Mouse (Mus musculus) liver, adult 2 months (tissue): ENCODE results near the gene Smyd4. TPM values are rescaled to one million over a fixed set of nuclear protein-coding genes. Genes with fewer than 3 reads are reported as not detected.

Experiments used
- DNase-seq: peaks from one replicate; pipeline ENCODE4 v3.0.0-alpha.2; 2011; ENCODE audit warnings: low read depth, low spot score; ENCODE audit errors: extremely low read depth
- H3K27ac ChIP-seq: fragments of 200-500 bp; replicated peaks from 2 replicates; pipeline ENCODE4 v1.5.1; 2012; ENCODE audit warnings: low read depth, mild to moderate bottlenecking, control low read depth, inconsistent platforms, low read length; ENCODE audit not compliant: insufficient read depth
- H3K27me3 ChIP-seq: fragments of 200-500 bp; 2 replicates; pipeline ENCODE4 v1.6.1; 2012; ENCODE audit warnings: mild to moderate bottlenecking, moderate library complexity, low read length, inconsistent platforms; ENCODE audit not compliant: control insufficient read depth, insufficient read depth
- H3K36me3 ChIP-seq: fragments of 200-500 bp; 2 replicates; pipeline ENCODE4 v1.6.1; 2012; ENCODE audit warnings: low read length, inconsistent platforms; ENCODE audit not compliant: control insufficient read depth, insufficient read depth
- H3K4me1 ChIP-seq: fragments of 200-500 bp; 2 replicates; pipeline ENCODE4 v1.6.1; 2011; ENCODE audit warnings: low read length; ENCODE audit not compliant: control insufficient read depth, insufficient read depth
- H3K4me3 ChIP-seq: fragments of 200-500 bp; 2 replicates; pipeline ENCODE4 v1.5.1; 2011; ENCODE audit warnings: low read depth, mild to moderate bottlenecking, control low read depth, low read length, moderate library complexity; ENCODE audit not compliant: insufficient read depth
- H3K79me2 ChIP-seq: fragments of 200-500 bp; 2 replicates; pipeline ENCODE4 v1.6.1; 2012; ENCODE audit warnings: inconsistent platforms, mild to moderate bottlenecking, low read length, moderate library complexity; ENCODE audit not compliant: control insufficient read depth, insufficient read depth
- H3K9ac ChIP-seq: fragments of 200-500 bp; 2 replicates; pipeline ENCODE4 v1.6.1; 2012; ENCODE audit warnings: low read depth, mild to moderate bottlenecking, control low read depth, inconsistent platforms, low read length
- CTCF ChIP-seq: fragments of 200-500 bp; IDR thresholded peaks from 2 replicates; pipeline ENCODE4 v1.5.1; 2011; ENCODE audit warnings: low read depth, low read length, control low read depth
- POLR2A ChIP-seq: fragments of 200-500 bp; IDR thresholded peaks from 2 replicates; pipeline ENCODE4 v1.6.1; 2011; ENCODE audit warnings: low read length, control low read depth; ENCODE audit not compliant: insufficient read depth; ENCODE audit errors: extremely low read depth
- WGBS: fragments of 180-500 bp; shearing (Covaris S2); methylation state at CpG from one replicate; pipeline ENCODE4 v1.1.7; 2018; 5-methylcytosine and 5-hydroxymethylcytosine counted together
- polyA plus RNA-seq: library from polyadenylated mRNA; depleted of rRNA; stranded (reverse); fragments of >200 nt; gene quantifications from 2 replicates; pipeline ENCODE4 v1.2.3, GENCODE M21; 2012
- total RNA-seq: library from RNA; depleted of rRNA; stranded (reverse); fragments of >200 nt; gene quantifications from 2 replicates; pipeline ENCODE4 v1.2.3, GENCODE M21; 2014

The Smyd4 gene
- total and polyA plus RNA-seq, 2 experiments: 1.1 to 1.8 TPM

DNA sequence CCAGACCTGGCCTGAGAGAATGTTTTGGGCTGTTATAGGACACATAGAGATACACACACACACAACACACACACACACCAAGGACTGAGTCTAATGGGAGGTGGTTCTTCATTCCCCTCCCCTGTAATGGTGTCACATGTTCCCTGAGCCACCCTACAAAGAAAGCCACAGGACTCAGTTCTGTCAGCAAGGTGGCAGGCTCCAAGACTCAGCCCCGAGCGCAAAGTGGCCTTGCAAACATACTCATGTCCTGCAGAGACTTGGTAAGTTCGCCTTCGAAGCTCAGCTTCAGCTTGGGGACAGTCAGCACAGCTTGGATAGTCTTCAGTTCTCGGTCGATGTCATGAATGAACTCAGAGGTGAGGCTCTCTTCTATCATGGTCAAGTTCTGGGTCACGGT, 62.4 kb downstream of the Smyd4 start:
- H3K4me3 ChIP-seq: no peak overlapping the region
- peaks cover 48% of the 10 kb centered on the region for H3K36me3 ChIP-seq
- H3K4me1 ChIP-seq: no peaks in the 10 kb centered on the region; the same call in 1 of the 2 replicates
- no peak for DNase-seq
- H3K27me3 ChIP-seq: no peaks in the 10 kb centered on the region
- no peak overlapping the region for H3K27ac ChIP-seq
- TF ChIP-seq POLR2A (no peak), CTCF (no peak)
- no peaks in the 10 kb centered on the region for H3K79me2 ChIP-seq
- no peak overlapping the region for H3K9ac ChIP-seq
- WGBS: 90% methylated on average over 7 of the region's 7 CpGs

DNA sequence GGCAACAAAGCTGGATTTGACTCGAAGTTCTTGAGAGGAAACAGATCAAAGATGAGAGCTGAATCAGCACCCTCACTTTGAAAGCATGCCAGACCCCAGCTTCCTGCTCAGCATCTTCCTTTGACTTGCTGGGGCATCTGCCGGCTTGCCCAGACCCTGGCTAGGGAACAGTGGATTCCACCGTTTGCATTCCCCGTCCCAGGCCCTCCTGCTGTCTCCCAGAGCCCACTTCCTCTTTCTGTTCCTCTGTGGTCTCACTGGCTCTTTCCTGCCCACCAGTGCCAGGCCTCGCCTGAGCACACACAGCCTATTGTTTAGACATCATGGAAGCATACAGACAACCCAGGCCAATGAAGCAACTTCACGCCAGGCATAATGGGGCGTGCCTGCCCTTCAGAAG, 66.9 kb downstream of the Smyd4 start:
- Histone ChIP-seq H3K9ac (no peak overlapping the region), H3K4me1 (peaks cover 3% of the 10 kb centered on the region), H3K36me3 (peaks cover 53% of the 10 kb centered on the region), H3K79me2 (peaks cover 2% of the 10 kb centered on the region; the same call in 1 of the 2 replicates), H3K27ac (no peak overlapping the region), H3K4me3 (no peak overlapping the region), H3K27me3 (no peaks in the 10 kb centered on the region)
- 66% methylated on average over 7 of the region's 7 CpGs for WGBS
- TF ChIP-seq CTCF (no peak), POLR2A (no peak)
- no peak for DNase-seq

DNA sequence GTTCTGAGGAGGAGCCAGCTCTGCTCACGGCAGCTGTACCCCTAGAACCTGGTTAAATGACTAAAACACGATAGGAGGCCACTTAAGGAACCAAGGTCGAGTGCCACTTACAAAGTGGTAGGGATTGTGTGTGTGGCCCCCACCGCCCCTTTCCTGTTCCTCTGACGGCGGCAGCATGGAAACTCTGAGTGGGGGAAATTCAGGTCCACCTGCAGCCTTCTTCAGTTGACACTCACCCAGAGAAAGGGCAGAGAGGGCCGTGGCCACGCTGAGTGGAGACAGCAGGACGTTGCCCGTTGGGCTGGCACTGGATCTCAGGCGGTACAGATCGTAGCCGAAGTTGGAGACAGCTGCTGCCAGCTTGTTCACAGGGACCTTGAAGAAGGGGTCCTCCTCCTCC, 67.8 kb downstream of the Smyd4 start:
- H3K9ac ChIP-seq: no peak overlapping the region
- H3K79me2 ChIP-seq: peaks cover 6% of the 10 kb centered on the region; the same call in 1 of the 2 replicates
- no peak overlapping the region for H3K27ac ChIP-seq
- 86% methylated on average over 13 of the region's 13 CpGs for WGBS
- H3K4me1 ChIP-seq: peaks cover 8% of the 10 kb centered on the region
- DNase-seq: no peak
- H3K27me3 ChIP-seq: no peaks in the 10 kb centered on the region
- peaks cover 44% of the 10 kb centered on the region for H3K36me3 ChIP-seq
- no peak overlapping the region for H3K4me3 ChIP-seq
- TF ChIP-seq POLR2A: no peak

- peaks cover 14% of the 10 kb centered on the region for H3K4me1 ChIP-seq
- peaks cover 6% of the 10 kb centered on the region; the same call in 1 of the 2 replicates for H3K79me2 ChIP-seq
- no peak overlapping the region for H3K4me3 ChIP-seq
- WGBS: 74% methylated on average over 7 of the region's 7 CpGs
- DNase-seq: no peak
- TF ChIP-seq CTCF (no peak), POLR2A (no peak)
- no peak overlapping the region for H3K9ac ChIP-seq
- H3K27ac ChIP-seq: 0 out of 2 replicates have a peak overlapping the region, but pooled peaks have one; percentile 0
- peaks cover 15% of the 10 kb centered on the region for H3K36me3 ChIP-seq
- H3K27me3 ChIP-seq: no peaks in the 10 kb centered on the region
These were observed 71.8 kb downstream of the Smyd4 start for GRCm38 (mm10) chr11:75420037-75420436.

- TF ChIP-seq CTCF (no peak), POLR2A (no peak)
- H3K27me3 ChIP-seq: no peaks in the 10 kb centered on the region
- peaks cover 6% of the 10 kb centered on the region; the same call in 1 of the 2 replicates for H3K79me2 ChIP-seq
- peaks cover 7% of the 10 kb centered on the region for H3K36me3 ChIP-seq
- peak overlapping the region; percentile 82 for H3K4me3 ChIP-seq
- H3K27ac ChIP-seq: peak overlapping the region; percentile 98
- whole genome bisulfite sequencing: 25% methylated on average over 5 of the region's 5 CpGs
- peaks cover 14% of the 10 kb centered on the region for H3K4me1 ChIP-seq
- DNase-seq: peak; percentile 81
- peak overlapping the region; percentile 94 for H3K9ac ChIP-seq
These were observed 72.7 kb downstream of the Smyd4 start for GRCm38 (mm10) chr11:75420810-75421374.

DNA sequence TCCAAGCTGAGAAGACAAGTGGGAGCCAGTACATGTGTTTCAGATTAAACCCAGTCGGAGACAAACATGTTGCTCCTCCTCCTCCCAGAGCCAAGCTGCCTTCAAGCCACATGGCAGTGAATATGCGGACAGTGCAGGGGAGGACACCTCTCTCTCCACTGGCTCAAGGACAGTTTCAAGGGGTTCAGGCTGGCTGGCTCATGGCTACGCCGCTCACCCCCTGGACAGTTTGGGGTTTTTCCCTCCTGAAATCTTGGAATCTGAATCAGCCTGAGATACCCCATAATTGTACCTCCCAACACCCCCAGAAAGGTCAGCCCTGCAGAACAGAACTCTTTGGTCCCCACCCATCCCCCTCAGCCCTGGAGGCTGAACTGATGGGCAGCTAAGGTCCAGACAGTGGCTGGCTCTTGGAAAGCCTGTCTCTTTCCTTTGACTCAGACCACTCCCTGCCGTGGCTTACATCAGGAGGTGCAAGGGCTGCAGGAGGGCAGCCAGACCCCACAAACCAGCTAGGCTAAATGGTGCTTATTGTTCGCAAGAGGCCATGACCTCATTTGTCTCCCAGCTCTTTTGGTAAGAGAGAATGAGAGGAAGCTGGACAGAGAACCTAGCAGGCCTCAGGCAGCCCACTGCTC, 73.3 kb downstream of the Smyd4 start:
- DNase-seq: peak; percentile 81
- Histone ChIP-seq H3K27ac (peak overlapping the region; percentile 98), H3K4me1 (peaks cover 14% of the 10 kb centered on the region), H3K4me3 (peak overlapping the region; percentile 82), H3K27me3 (no peaks in the 10 kb centered on the region), H3K79me2 (peaks cover 6% of the 10 kb centered on the region; the same call in 1 of the 2 replicates), H3K9ac (peak overlapping the region; percentile 94), H3K36me3 (peaks cover 4% of the 10 kb centered on the region)
- WGBS: 21% methylated on average over 6 of the region's 6 CpGs
- TF ChIP-seq POLR2A (no peak), CTCF (no peak)
